Mouse (Mus musculus): ENCODE data around the gene Sp2. TPM values are rescaled to one million over a fixed set of nuclear protein-coding genes. Genes with fewer than 3 reads are reported as not detected.

Gene Sp2
- total RNA-seq, 2 experiments from 2014 or later = 14.5 to 16.6 TPM

DNA sequence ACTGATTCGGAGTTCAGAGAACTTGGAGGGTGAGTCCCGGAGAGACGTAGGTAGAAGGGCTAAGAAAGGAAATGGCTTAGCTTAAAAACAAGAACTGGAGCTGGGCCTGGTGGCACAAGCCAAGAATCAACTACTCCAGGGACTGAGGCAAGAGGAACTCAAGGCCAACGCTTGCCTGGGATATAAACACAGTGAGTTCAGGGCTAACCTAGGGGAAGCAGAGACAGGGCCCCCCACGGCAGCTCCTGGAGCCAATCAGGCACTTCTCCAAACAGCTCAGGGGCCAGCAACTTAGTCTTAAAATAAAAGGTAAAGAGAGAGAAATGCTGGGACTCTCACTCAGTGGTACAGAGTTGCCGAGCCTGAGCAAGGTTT is 44.3 kb downstream of the Sp2 start:
- peak; percentile 44 to 50 for DNase-seq

DNA sequence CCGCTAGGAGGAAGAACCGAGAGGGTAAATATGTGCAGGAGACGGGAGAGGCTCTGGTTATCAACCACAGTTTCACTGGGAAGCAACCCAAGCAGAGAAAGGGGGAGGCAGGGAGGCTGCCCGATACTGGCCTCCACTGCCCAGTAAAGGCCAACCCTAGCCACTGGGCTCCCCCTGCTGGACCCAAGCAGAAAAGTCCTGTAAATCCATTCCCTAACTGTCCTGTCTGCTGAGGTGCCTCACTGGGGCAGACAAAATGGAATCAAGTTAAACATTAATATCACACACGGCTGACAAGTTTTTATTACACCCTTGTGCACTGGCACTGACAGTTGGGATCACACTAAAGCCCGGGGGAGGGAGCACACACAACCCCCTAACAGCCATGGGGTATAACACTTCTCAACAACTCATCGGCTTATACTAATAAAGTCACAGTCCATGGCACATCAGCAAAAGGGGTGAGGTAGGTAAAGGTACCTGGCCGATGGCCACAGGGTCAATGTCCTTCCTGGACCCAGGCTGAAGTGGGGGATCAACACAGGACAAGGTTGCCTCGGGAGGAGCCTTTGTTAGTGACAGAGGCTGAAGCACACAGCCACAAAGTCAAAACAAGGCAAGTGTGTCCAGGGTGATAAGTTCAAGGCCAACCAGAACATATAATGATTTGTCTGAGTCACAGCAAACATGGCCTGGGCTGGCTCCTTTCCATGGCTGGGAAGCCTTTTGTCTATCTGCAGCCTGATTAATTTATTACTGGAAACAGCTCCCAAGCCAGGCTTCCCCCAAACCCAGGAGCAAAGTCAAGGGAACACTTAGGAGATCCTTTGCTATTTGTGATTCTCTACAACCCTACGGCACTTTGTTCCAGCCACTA is 45.0 kb downstream of the Sp2 start:
- DNase-seq = peak; percentile 85 to 88

DNA sequence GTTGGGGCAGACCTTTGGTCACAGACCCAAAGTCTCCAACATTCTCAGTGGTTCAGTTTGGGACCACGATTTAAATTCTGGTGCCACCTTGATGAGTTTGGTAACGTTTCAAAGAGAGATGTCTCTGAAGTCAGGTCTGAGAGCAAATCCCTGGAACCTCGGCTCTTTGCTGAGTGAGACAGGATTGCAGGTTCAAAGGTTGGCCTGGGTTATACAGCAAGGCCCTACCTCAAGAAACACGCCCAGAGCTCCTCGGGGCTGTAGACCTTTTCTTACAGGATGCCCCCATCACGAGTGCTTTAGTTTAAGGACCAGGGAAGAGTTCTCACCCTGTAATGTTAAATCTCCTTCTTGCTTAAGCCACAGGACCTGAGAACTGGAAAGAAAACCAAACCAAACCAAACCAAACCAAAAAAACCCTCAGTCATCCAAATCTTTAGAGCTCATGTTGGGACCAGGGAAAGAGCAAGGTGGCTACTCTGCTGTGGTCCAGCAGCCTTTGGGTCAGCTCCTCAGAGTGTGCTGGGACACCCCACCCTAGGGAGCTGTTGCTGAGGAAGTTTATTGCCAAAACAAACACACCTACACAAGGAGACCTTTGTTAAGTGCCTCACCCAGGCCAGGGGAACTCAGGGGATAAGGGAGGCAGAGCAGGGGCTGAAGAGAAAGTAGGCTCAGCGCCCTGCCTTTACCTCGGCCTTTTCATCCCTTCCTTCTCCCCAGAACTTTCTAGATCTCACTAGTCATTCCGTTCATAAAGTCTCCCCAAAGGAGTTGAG is 46.7 kb downstream of the Sp2 start:
- no peak for DNase-seq

DNA sequence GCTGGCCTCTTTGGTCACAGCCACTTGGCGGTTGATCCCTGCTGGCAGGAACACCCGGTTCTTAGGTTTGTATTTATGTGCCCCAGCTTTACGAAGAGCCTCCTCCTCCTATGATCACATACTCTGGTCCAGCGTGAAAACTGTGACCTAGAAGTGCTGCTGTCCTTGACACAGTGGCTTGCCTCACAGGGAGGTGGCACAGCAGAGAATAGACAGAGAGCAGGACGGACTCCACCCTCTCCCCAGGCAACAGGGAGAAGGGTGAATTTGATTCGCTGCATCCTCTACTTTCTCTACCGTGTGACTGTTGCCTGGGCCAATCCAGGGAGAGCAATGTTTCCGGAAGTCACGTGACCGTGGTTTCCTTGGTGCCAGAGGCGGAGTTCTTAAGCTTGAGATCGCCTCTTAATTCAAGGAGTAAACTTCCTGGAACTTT is 47.8 kb downstream of the Sp2 start:
- DNase-seq = peak; percentile 87 to 89

DNA sequence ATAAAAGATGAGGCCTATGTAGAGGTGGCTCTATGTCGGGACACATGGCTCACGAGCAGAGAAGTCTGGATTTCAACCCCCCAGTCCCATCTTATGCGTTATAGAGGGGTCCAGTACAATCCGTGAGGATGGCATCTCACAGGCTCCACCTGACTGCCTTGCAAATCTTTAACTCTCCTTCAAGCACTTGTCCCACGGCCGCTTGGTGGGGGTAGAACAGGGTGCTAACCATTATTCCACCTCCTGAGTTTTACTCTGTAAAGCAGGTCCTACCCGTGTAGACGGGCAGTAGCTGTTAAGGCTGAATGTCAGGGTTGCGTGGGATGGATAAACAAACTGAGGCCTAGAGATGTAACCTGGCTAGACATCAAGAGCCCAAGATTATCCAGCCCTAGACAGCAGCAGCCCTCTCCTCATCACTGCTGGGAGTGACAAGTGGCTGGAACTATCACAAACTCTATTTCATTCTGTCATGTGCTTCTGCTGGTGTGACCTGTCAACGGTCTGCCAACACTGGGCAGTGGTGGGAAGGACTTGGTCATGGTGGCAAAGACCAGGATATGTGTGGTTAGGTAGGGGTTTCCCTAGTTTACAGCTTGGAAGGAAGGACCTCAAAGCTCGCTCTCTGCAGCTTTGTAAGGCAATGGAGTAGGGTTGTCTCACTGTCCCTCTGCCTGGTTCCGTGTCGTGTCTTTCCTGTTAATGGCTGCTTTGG is 49.0 kb downstream of the Sp2 start:
- no peak for DNase-seq

DNA sequence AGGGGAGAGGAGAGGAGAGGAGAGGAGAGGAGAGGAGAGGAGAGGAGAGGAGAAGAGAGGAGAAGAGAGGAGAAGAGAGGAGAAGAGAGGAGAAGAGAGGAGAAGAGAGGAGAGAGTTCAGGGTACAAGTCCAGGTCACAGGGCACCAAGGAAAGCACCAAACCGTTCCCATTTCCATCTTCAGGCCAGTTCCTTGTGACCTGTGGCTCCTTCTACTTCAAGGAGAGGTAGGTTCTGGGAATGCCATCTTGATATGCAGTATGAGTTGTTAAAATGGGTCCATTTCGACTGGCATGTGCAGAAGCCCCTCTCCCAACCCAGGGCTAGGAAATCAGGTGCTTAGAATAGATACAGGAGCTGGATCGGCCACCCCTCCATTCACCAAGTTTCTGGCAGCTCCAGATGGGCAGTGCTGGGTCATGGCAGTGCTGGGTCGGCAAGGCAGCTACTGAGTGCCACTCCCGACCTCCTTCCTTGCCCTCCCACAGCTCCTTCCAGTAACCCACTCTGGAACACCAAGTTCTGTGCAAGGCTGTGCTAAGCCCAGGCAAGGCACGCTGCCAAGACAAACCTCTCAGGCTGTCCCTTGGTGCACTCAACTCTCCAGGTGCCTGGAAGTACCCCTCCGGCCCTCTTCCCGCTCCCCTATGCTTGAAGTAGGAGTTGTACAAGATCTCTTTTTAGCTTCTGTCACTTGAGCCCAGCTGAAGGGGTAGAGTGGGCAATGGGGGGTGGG is 51.3 kb downstream of the Sp2 start:
- peak in 1 of 2 experiments; percentile 66 for DNase-seq

DNA sequence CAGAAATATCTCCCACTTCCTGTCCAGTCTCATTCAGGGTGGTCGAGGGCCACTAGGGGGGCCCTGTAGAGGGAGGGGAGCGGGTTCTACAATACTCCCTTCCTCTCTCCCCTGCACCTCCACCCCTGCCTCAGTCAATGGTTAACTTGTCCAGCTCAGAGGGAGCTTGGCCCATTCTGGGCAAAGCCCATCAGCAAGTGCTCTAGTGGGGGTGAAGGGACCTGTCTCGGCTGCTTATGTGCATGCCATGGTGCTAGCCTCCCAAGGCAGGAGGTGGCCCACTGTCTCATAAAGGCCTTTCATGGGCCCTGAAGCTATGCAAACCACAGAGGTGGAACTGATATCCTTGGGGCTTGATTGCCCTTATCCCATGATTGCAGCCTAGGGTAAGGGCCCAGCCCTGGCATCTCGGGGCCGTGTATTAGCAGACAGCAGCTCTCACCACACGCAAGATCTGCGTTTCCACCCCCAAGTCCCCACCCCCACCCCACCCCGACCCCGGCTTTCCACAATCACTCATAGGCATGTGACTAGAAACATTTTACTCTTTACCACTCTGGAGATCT is 52.9 kb downstream of the Sp2 start:
- DNase-seq = no peak

DNA sequence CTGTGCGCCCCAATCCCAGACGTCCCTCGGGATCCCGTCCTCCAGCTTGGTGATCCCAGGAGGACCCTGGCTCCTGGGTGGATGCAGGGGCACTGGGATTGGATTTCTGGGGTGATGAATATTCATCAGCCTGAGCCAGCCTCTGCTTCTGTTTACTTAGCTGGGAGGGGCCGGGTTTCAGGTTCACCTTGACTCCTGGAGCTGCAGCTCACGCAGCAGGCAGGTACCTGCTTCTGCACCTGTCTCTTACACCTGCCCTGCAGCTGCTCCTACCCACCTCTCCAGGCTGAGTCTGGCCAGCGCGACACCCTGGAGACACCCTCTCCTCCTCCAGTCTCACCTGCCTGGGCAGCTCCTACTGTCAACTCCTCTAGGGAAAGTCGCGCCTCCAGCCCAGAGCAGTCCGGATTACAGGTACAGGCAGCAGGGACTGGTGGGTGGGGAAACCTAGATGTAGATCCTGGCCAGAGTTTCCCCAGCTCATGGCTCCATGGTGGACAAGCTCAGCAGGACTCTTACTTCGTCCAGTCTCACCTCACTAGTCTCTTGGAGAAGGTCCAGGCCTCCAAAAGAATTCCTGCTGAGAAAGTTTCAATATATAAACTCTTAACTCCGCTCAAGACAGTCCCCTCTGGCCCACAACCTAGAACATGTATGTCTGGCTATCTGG is 53.5 kb downstream of the Sp2 start:
- DNase-seq = no peak

DNA sequence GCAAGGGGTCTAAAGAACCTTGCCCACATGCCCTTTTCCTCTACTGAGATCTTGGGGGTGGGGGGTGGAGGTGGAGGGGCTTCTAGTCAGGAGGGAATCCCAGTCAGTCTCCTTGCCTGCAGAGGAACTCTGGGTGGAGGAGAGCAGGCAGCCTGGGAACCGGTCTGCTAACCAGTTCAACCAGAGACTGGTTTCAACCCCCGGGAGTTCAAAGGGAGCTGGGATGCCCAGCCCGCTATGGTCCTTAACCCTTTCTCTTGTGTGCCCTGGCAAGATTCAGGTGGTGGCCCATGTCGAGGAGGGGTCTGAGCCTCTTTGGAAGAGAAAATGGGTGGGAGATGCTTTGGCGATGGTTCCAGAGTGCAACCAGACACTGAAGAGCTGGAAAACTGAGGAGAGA is 54.1 kb downstream of the Sp2 start:
- no peak for DNase-seq

DNA sequence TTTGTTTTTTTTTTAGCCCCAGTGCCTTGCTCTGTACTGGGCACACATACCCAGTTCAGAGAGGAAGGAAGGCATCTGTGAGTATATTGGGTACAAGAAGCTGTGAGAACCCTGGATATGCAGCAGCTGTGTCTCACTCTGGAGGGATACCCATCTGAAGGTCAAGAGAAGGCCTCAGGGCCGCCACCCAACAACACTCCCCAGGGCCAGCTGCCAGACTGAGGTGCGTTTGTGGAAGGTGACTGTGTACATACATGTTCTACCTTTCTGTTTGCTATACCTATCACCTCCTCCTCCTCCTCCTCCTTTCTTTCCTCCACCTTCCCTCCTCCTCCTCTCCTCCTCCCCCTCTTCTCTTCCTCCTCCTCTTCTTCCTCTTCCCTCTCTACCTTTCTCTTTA is 54.7 kb downstream of the Sp2 start, which contains the start of gene Prr15l:
Prr15l (plus strand) TSS at position 17 of the 400 bp plus-strand sequence.
- no peak for DNase-seq

DNA sequence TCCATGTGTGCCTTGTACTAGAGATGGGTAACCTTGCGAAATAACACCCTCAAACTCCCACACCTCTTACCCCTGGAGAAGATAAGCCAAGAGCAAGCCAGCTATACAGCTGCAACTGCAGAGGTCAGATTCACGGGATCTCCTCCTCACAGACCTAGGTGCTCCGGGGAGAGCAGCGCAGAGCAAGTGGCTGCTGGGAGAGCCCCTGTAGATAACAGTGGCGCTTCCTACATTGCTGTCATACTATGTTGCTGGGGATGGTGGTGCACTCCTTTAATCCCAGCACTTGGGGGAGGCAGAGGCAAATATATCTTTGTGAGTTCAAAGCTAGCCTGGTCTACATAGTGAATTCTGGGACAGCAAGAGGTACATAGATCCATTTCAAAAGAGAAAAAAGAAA is 56.2 kb downstream of the Sp2 start:
- DNase-seq = no peak

DNA sequence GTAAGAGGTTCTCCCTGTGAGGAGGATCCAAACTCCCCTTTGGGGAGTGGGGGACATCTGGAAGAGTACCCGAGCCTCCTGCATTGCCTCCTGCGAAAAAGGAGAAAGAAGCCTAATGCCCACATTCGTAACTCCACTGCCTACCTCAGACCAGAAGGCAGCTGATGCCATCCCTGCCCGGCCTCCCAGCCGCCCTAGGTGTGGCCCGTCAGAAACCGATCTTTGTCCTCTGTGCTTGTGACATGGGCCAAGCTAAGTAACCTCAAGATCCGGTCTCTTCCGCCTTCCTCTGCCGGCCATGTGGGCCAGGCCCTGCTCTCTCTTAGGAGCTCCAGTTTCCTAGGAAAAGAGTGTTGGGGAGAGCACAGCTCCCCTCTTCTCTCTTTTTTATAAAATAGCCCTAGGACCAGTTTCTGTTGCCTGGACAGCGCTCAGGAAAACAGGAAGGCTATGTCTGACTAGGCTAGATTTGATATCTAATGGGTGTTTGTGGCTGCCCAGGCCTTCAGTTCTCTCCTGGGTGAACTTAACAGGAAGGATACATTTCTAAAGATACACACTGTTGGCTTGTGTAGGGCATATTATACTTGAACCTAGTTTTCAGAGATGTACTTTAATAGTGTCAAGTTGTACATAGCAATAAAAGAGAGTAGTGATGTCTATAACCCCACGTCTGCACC is 57.1 kb downstream of the Sp2 start:
- no peak for DNase-seq

DNA sequence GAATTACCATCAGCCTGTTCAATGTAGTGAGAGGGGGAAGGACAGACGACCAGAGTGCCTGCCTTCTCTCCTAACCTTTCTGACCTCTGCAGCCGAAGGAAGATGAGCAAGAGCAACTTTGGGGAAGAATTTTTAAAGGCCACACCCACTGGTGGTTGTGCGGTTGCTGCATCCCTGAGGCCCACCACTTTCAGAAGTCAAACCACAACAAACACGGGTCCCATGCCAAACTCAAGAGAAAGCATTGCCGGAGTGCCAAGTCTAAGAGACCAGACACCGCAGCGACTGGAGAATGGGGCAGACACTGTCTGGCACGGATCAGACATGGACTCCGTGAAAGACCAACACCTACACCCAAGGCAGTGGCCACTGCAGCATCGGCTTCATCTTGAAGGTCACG is 57.9 kb downstream of the Sp2 start:
- DNase-seq = no peak

DNA sequence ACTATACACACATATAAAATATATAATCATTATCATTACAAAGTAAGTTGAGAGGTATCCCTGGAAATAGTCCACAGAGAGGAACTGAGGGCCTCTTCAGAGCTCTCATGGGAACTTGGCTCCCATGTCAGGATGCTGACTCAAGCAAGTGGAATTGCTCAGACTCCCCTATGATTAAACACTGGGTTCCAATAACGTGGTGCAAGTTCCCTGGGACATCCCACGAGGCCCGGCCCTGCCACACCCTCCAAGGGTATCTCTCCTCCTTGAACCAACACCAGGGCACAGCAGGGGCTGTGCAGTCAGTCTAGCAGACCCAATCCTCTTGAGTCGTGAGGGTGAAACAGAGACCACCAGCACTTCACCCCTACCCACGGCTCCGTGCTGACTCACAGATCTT is 63.8 kb downstream of the Sp2 start:
- no peak for DNase-seq

DNA sequence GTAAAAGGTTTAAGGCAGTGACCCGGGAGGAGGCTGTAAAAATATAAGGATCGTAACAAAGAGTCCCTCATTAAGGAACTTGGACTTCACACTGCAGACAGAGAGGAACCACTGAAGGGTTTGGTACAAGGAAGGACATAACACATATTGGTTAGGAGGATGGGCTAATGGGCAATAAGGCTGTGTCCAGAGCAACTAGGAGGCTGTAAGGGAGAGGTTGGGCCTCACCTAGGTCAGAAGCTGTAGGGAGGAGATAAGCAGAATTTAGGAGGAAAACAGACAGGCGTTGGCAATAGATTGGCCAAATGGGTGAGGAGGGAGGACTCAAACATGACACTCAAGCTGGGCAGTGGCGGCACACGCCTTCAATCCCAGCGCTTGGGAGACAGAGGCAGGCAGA is 65.3 kb downstream of the Sp2 start:
- no peak for DNase-seq

DNA sequence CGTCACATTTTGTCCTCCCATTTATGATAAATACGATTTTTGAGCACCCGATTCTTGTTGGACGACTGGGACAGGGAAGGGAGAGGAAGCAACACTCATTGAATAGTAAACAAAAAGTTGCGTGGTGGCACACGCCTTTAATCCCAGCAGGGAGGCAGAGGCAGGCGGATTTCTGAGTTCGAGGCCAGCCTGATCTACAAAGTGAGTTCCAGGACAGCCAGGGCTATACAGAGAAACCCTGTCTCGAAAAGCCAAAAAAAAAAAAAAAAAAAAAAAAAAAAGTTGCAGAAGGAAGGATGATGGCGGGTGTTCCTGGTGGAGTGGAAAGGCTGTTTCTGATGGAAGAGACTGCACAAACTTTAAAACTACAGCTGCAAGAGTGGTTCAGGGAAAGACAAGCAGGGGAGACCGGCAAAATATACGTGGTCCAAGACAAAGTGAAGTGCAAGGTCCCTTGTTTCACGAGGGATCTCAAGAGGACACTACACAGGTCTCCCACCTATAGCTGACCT is 65.8 kb downstream of the Sp2 start:
- no peak for DNase-seq

DNA sequence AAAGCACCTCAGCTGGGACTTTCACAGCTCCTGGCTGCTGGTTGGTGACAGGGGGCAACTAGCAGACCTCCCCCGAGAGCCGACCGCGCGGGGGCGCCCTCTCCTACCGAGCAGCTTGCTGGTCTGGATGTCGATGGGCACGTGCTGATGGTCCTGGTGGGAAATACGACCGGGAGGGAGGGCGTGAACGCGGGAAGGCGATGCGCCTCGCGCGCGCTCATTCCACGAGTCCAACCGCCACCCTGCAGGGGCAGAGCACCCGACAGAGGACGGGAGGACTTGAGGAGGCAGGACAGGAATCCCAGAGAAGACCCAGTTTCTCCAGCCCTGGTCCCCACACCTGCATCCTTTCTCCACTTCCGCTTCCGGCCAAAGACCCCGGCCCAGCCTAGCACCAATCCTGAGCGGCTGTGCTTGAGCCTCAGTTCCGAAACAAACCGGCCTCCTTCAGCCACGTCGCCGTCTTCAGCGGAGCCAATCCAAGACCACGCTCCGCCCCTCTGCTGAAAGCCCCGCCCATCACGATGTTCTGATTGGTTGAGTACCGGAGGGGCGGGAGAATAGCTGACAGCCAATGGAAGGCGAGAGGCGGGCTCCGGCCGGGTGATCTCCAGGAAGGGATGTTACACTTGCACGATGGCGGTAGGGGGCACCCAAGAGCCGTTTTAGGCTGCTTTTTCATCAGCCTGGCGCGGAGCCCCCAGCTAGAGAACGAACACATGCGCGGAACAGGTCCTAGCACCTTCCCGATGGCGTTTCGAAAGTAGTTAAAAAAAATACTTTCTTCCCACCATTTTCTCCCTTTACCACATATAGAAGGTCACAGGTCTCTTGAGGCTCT is 66.5 kb downstream of the Sp2 start, which contains the start of gene Cdk5rap3:
Cdk5rap3 (minus strand) TSS at position 453 of the 841 bp plus-strand sequence.
- DNase-seq = peak; percentile 99

DNA sequence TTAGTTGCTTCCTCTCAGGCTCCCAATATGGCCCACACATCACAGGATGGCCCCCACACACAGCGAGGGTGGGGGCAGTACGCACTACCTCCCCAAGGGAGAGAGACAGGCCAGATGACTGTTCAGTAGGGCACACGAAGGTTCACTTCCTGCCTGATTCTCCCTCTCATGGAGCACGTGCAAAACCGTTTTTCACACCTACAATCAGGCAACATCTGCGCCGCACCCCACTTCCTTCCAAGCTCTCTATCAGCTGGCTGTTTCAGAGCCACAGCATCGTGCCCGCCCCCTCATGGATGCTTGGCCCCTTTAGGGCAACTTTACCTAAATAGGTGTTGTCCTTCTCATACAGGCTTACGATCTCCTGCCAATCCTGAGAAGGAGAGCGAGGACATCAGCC is 70.1 kb downstream of the Sp2 start:
- no peak for DNase-seq

DNA sequence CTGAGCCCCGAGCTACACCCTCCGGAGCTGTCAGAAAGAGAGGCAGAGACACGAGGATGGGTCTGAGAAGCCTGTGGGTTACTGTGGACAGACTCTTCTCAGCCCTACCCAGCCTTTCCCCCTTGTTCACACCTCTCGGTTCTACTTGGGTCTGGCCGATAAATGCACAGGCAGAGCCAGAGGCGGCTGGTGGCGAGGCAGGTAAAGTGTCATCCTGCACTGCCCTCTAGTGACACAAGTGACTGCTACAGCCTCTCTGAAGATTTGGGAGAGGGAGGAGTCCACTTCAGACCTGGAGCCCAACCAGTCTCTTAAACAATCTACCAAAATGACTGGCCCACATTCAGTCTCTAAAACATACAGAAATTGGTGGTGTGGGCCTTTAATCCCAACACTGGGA is 72.8 kb downstream of the Sp2 start:
- DNase-seq = peak; percentile 79 to 80

All from adrenal gland, postnatal 36 days (tissue).